Mouse (Mus musculus): ENCODE data around the gene Trp53i13. TPM values are rescaled to one million over a fixed set of nuclear protein-coding genes. Genes with fewer than 3 reads are reported as not detected.

Gene Trp53i13
- polyA plus RNA-seq, 1 experiment from 2014 or later = 16.3 TPM

GRCm38 (mm10) chr11:77463786-77464185, 52.0 kb downstream of the Trp53i13 start:
- H3K9me3 ChIP-seq (replicated peaks; ENCODE audit: control insufficient read depth, low read length) = no peaks in the 10 kb centered on the region
- H3K4me1 ChIP-seq (ENCODE audit: control insufficient read depth, insufficient read depth, low read length) = peaks cover 11% of the 10 kb centered on the region
- no peak overlapping the region for H3K4me3 ChIP-seq (ENCODE audit: low read depth, low read length)
- H3K27ac ChIP-seq (ENCODE audit: low read depth, low read length) = no peak overlapping the region
- peaks cover 30% of the 10 kb centered on the region for H3K27me3 ChIP-seq (replicated peaks; ENCODE audit: control insufficient read depth, insufficient read depth, low read length)
- WGBS = 74% methylated on average over 10 of the region's 10 CpGs
- H3K36me3 ChIP-seq (ENCODE audit: control insufficient read depth, insufficient read depth, low read length) = no peaks in the 10 kb centered on the region
- ATAC-seq = no peak
- DNase-seq (ENCODE audit: low spot score) = no peak
- H3K4me2 ChIP-seq (ENCODE audit: low read length) = no peak overlapping the region
- no peak overlapping the region for H3K9ac ChIP-seq (ENCODE audit: low read length)

- Histone ChIP-seq H3K27me3 (replicated peaks; ENCODE audit: control insufficient read depth, insufficient read depth, low read length) (peaks cover 30% of the 10 kb centered on the region), H3K27ac (ENCODE audit: low read depth, low read length) (no peak overlapping the region), H3K9ac (ENCODE audit: low read length) (no peak overlapping the region), H3K36me3 (ENCODE audit: control insufficient read depth, insufficient read depth, low read length) (no peaks in the 10 kb centered on the region), H3K9me3 (replicated peaks; ENCODE audit: control insufficient read depth, low read length) (no peaks in the 10 kb centered on the region), H3K4me1 (ENCODE audit: control insufficient read depth, insufficient read depth, low read length) (peaks cover 11% of the 10 kb centered on the region), H3K4me2 (ENCODE audit: low read length) (peak overlapping the region; percentile 99), H3K4me3 (ENCODE audit: low read depth, low read length) (peak overlapping the region; percentile 46; the same call in 1 of the 2 replicates)
- no peak for DNase-seq (ENCODE audit: low spot score)
- ATAC-seq = no peak
- WGBS = 46% methylated on average over 8 of the region's 8 CpGs
These were observed 52.7 kb downstream of the Trp53i13 start for GRCm38 (mm10) chr11:77463101-77463445.

- peak within 1 kb of the TSS; percentile 99 for H3K4me2 ChIP-seq (ENCODE audit: low read length)
- peak within 1 kb of the TSS; percentile 66 for H3K9ac ChIP-seq (ENCODE audit: low read length)
- H3K27ac ChIP-seq (ENCODE audit: low read depth, low read length) = no peak within 1 kb of the TSS
- ATAC-seq (peak; percentile 74), DNase-seq (ENCODE audit: low spot score) (peak; percentile 37)
- H3K27me3 ChIP-seq (replicated peaks; ENCODE audit: control insufficient read depth, insufficient read depth, low read length) = peaks cover 30% of the 10 kb centered on the region
- H3K36me3 ChIP-seq (ENCODE audit: control insufficient read depth, insufficient read depth, low read length) = 0 out of 2 replicates have a peak, but pooled peaks cover 3% of the 10 kb centered on the region
- WGBS = under 1% methylated on average over 60 of the region's 73 CpGs
- peak within 1 kb of the TSS; percentile 46 for H3K4me3 ChIP-seq (ENCODE audit: low read depth, low read length)
- peaks cover 11% of the 10 kb centered on the region for H3K4me1 ChIP-seq (ENCODE audit: control insufficient read depth, insufficient read depth, low read length)
- no peaks in the 10 kb centered on the region for H3K9me3 ChIP-seq (replicated peaks; ENCODE audit: control insufficient read depth, low read length)
These were observed 53.3 kb downstream of the Trp53i13 start, which contains the start of gene Coro6 for GRCm38 (mm10) chr11:77462283-77463100. Coro6 (plus strand) TSS chr11:77462411.

- WGBS = 3% methylated on average over 6 of the region's 6 CpGs
- peaks cover 25% of the 10 kb centered on the region for H3K27me3 ChIP-seq (replicated peaks; ENCODE audit: control insufficient read depth, insufficient read depth, low read length)
- no peak for DNase-seq (ENCODE audit: low spot score)
These were observed 53.9 kb downstream of the Trp53i13 start for GRCm38 (mm10) chr11:77461856-77462255.

More at GRCm38 (mm10) chr11:77461856-77462255, 53.9 kb downstream of the Trp53i13 start:
- Histone ChIP-seq H3K9ac (ENCODE audit: low read length) (peak overlapping the region; percentile 66), H3K4me2 (ENCODE audit: low read length) (peak overlapping the region; percentile 99), H3K36me3 (ENCODE audit: control insufficient read depth, insufficient read depth, low read length) (peaks cover 5% of the 10 kb centered on the region; the same call in 1 of the 2 replicates), H3K27ac (ENCODE audit: low read depth, low read length) (no peak overlapping the region), H3K9me3 (replicated peaks; ENCODE audit: control insufficient read depth, low read length) (no peaks in the 10 kb centered on the region), H3K4me1 (ENCODE audit: control insufficient read depth, insufficient read depth, low read length) (peaks cover 11% of the 10 kb centered on the region), H3K4me3 (ENCODE audit: low read depth, low read length) (peak overlapping the region; percentile 46)
- ATAC-seq = no peak

Other genes starting within 250 kb of the Trp53i13 start
- 0.06 TPM in 1 of 2 replicates, not detected in the other for gene Coro6, start 53.6 kb downstream of the Trp53i13 start, polyA plus RNA-seq (2014; fragmentation: Nextera tagmentation; extraction: Ambion mirVana)
- gene Ankrd13b, start 26.3 kb downstream of the Trp53i13 start, polyA plus RNA-seq (2014; fragmentation: Nextera tagmentation; extraction: Ambion mirVana) = 25.3 and 32.7 TPM in 2 replicates
- 16.3 and 18.7 TPM in 2 replicates for gene Git1, start 22.4 kb downstream of the Trp53i13 start, polyA plus RNA-seq (2014; fragmentation: Nextera tagmentation; extraction: Ambion mirVana)
- gene Abhd15, start 859 bp downstream of the Trp53i13 start, polyA plus RNA-seq (2014; fragmentation: Nextera tagmentation; extraction: Ambion mirVana) = 1.2 and 1.8 TPM in 2 replicates
- not detected in 2 replicates for gene Gm10392, start 3.2 kb upstream of the Trp53i13 start, polyA plus RNA-seq (2014; fragmentation: Nextera tagmentation; extraction: Ambion mirVana)
- 28.5 and 32.0 TPM in 2 replicates for gene Taok1, start 91.8 kb upstream of the Trp53i13 start, polyA plus RNA-seq (2014; fragmentation: Nextera tagmentation; extraction: Ambion mirVana)
- gene Nufip2, start 170.2 kb upstream of the Trp53i13 start, polyA plus RNA-seq (2014; fragmentation: Nextera tagmentation; extraction: Ambion mirVana) = 3.5 and 6.0 TPM in 2 replicates
- gene Cryba1, start 209.3 kb upstream of the Trp53i13 start, polyA plus RNA-seq (2014; fragmentation: Nextera tagmentation; extraction: Ambion mirVana) = 0.40 and 1.0 TPM in 2 replicates
- 30.0 and 37.1 TPM in 2 replicates for gene Myo18a, start 247.3 kb upstream of the Trp53i13 start, polyA plus RNA-seq (2014; fragmentation: Nextera tagmentation; extraction: Ambion mirVana)